Mouse (Mus musculus) embryonic fibroblast, embryonic 13.5 days (primary cell): ENCODE measurements around the gene Adgrg3. TPM values are rescaled to one million over a fixed set of nuclear protein-coding genes. Genes with fewer than 3 reads are reported as not detected.

Experiments
- H3K27ac ChIP-seq: 2 replicates; pipeline ENCODE4 v1.5.1; 2012; ENCODE audit warnings: low read length, control low read depth, inconsistent platforms; ENCODE audit not compliant: insufficient read depth
- H3K4me1 ChIP-seq: 2 replicates; pipeline ENCODE4 v1.6.1; 2011; ENCODE audit warnings: low read length; ENCODE audit not compliant: control insufficient read depth, insufficient read depth
- H3K4me3 ChIP-seq: 2 replicates; pipeline ENCODE4 v1.5.1; 2011; ENCODE audit warnings: mild to moderate bottlenecking, control low read depth, low read length; ENCODE audit not compliant: insufficient read depth
- CTCF ChIP-seq: IDR thresholded peaks from 2 replicates; pipeline ENCODE4 v1.5.1; 2011; ENCODE audit warnings: mild to moderate bottlenecking, control low read depth, low read length, moderate library complexity, borderline replicate concordance; ENCODE audit not compliant: insufficient read depth
- POLR2A ChIP-seq: IDR thresholded peaks from 2 replicates; pipeline ENCODE4 v1.6.1; 2011; ENCODE audit warnings: low read depth, mild to moderate bottlenecking, control low read depth, low read length, moderate library complexity
- polyA plus RNA-seq: library from polyadenylated mRNA; stranded (reverse); fragments of >200 nt; gene quantifications from 2 replicates; pipeline ENCODE4 v1.2.4, GENCODE M21; 2011; ENCODE audit warnings: low read depth; ENCODE audit not compliant: missing spikeins, insufficient read length

Adgrg3 gene
- polyA plus RNA-seq, 1 experiment = not detected

DNA sequence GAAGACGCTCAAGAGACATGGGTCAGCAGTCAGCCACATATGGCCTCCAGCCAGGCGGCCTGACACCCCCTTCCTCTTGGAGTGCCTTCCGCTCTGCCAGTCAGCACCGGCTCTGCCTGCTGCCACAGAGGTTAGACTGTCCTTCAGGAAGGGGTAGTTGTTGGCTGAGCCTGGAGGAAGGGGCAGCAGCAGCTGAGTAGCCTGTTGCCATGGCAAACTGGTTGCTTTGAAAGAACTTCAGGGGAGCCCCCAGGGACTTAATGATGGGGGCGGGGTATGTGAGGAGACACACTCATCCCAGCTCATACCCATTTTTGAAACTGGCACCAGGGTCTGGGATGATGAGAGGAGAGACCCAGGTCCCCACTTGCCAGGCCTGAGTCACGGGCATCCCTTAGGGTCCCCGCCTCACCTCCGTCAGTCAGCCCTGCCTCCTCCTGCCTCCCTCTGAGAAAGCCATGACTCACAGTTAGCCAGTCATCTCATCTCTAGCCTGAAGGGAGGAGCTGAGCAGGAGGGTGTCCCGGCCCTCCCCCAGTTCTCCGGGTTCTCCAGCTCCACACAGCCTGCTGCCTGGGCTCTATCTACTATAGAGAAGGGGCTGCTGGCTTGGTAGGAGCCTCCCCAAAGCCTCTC lies 33.5 kb upstream of the Adgrg3 start:
- no peak overlapping the region for H3K27ac ChIP-seq
- no peak for TF ChIP-seq POLR2A
- no peak for TF ChIP-seq CTCF
- H3K4me3 ChIP-seq = no peak overlapping the region

DNA sequence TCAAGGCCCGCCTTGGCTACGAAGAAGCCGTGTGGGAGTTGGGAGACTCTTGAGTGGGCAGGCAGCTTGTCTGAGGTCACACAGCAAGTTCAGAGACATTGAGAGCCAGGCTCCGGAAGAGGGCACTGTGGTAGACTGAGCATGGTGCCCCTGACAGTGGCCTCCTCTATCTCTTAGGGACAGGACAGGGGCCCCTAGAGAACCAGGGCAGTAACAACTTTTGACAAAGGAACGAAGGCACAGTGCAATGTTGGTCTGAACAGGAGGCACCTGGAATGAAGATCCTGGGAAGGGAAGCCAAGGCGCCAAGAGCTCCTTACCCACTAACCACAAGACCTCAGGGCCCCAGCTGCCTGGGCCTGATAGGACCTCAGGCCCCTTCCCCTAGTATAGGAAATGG lies 32.5 kb upstream of the Adgrg3 start:
- Histone ChIP-seq H3K27ac (no peak overlapping the region), H3K4me3 (no peak overlapping the region)

More for the DNA sequence above, 33.5 kb upstream of the Adgrg3 start:
- 0 out of 2 replicates have a peak, but pooled peaks cover 2% of the 10 kb centered on the region for H3K4me1 ChIP-seq

DNA sequence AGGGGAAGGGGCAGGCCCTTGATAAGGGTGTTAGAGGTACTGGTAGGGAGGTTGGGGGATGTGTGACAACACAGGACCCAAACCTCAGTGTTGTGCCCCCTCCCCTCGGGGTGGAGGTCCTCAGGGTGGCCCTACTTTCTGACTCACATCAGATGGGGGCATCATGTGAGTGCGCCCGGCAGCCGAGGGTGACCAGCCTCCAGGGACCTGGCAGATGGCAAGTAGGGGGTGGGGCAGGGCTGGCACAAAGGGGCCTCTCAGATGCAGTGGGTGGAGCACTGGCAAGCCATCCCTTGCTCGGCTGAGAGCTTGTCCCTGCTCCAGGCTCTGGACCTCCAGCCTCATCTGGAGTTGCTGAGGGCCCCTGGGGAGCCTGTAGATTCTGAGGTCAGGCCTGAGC lies 30.8 kb upstream of the Adgrg3 start:
- Histone ChIP-seq H3K4me1 (0 out of 2 replicates have a peak, but pooled peaks cover 2% of the 10 kb centered on the region), H3K27ac (no peak overlapping the region), H3K4me3 (no peak overlapping the region)
- TF ChIP-seq POLR2A (no peak), CTCF (no peak)

More for the DNA sequence above, 32.5 kb upstream of the Adgrg3 start:
- 0 out of 2 replicates have a peak, but pooled peaks cover 2% of the 10 kb centered on the region for H3K4me1 ChIP-seq
- TF ChIP-seq POLR2A (no peak), CTCF (no peak)

DNA sequence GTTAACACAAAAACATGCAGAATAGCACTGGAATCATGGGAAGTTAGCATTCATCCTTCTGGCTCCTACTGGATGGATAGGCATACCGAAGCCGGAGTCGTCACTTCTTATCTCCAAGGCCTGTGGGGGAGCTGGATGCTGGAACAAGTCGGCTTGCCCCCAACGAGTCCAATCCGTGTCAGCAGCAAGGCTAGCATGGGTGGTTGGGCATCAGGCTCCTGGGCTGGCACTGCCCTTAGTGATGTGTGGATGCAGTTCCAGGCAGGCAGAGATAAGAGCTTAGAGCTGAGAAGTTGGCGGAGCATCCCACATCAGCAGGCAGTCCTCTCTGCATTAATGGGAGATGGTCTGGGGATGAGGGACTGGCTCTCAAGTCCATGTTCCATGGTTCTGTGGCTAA lies 29.9 kb upstream of the Adgrg3 start:
- no peak overlapping the region for H3K27ac ChIP-seq
- H3K4me3 ChIP-seq = no peak overlapping the region
- TF ChIP-seq POLR2A (no peak), CTCF (no peak)
- 0 out of 2 replicates have a peak, but pooled peaks cover 2% of the 10 kb centered on the region for H3K4me1 ChIP-seq

DNA sequence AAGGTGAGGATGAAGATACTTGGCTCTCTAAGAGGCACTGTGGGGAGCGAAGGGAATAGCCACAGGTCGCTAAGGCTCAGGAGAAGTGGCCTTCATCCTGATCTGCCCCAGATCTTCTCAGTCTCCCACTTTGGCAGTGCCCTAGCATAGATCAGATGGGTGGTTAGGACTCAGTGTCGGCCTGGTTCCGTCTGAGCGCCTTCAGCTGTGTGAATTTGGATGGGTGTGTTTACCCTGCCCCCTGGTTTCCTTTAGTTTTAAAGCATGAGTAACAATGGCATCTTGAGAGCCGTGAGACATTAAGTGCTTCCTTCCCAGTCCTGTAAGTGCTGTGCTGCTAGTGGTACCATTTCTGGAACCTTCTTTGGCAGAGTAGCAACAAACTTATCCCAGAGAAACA lies 28.9 kb upstream of the Adgrg3 start:
- no peak for TF ChIP-seq POLR2A
- TF ChIP-seq CTCF = no peak
- no peak overlapping the region for H3K27ac ChIP-seq
- H3K4me3 ChIP-seq = no peak overlapping the region
- H3K4me1 ChIP-seq = 0 out of 2 replicates have a peak, but pooled peaks cover 2% of the 10 kb centered on the region

DNA sequence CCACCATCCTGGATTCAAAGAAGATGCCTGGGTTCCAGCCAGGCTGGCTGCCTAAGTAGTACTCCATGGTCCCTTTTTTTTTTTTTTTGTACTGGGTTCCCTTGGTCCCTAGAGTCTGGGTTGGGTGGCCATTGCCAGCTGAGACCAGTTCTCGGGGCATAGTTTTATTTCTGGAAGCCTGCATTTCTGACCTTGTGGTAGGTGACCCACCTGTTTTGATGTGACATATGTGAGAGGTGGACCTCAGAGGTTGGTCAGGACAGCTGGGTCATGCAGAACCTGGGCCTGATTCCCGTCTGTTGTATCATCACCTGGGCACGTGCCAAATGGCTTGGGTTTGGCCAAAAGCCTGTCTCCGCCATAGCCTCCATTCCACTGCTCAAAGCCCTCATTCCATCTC lies 27.8 kb upstream of the Adgrg3 start:
- H3K4me3 ChIP-seq = no peak overlapping the region
- H3K4me1 ChIP-seq = no peaks in the 10 kb centered on the region
- H3K27ac ChIP-seq = no peak overlapping the region
- TF ChIP-seq CTCF = no peak
- TF ChIP-seq POLR2A = no peak

DNA sequence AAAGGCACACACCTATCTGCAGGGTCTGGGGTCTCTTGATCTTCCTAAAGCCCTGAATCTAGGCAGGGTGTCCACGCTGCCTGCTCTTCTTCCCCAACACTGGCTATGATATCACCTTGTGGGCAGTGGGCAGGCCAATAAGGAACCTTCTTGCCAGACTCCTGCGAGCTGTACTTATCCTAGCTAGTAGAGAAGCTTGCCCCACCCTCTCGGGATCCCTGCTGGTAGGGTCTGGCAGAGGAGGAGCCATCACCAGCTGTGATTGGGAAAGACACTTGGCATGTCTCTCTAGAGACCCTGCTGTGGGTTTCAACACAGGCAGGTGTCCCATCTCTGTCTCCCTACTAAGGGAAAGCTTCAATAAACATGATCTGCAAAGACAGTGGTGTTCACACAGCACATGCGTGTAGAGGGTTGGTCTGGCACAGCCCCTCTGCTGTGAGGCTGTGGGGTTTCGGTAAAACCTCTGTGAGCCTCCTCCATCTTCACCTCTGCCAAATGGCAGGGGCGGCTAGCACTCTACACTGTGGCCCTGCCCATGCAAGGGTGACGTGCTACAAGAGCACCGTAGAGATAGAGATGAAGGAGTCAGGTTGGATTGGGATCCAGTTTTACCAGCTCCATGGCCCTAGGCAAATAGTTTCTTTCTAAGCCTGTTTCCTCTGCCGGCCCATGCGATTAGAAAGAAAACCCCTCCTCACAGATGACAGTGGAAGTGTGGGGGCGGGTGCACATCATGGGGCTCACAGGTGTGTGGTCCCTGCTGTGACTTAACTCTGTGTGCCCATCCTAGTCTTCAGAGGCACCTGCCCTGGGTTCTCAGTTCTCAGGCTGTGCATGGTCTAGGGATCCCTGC lies 26.7 kb upstream of the Adgrg3 start:
- Histone ChIP-seq H3K27ac (no peak overlapping the region), H3K4me1 (no peaks in the 10 kb centered on the region), H3K4me3 (no peak overlapping the region)
- TF ChIP-seq POLR2A (no peak), CTCF (no peak)

DNA sequence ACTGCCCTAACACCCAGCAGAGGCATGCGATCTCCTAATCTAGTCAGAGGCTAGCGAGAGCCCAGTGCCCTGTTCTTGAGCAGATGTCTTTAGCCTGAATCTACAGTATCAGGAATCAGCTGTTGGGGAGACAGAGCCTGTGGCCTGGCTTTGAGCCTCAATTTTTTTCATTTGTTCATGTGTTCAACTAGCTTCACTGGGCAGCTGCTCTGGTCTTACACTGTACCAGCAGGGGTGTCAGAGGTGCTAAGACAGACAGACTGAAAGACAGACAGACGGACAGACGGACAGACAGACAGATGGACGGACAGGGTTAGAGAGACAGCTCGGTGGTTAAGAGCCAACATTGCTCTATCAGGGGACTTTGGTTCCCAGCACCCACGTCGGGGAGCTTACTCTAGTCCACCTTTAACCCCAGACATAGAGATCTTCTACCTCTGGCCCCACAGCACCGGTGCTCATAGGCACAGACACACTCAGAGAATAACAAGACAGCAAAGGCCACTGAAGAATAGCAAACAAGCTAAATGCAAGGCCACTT lies 26.0 kb upstream of the Adgrg3 start:
- Histone ChIP-seq H3K27ac (no peak overlapping the region), H3K4me1 (no peaks in the 10 kb centered on the region), H3K4me3 (no peak overlapping the region)
- TF ChIP-seq CTCF = no peak
- no peak for TF ChIP-seq POLR2A

DNA sequence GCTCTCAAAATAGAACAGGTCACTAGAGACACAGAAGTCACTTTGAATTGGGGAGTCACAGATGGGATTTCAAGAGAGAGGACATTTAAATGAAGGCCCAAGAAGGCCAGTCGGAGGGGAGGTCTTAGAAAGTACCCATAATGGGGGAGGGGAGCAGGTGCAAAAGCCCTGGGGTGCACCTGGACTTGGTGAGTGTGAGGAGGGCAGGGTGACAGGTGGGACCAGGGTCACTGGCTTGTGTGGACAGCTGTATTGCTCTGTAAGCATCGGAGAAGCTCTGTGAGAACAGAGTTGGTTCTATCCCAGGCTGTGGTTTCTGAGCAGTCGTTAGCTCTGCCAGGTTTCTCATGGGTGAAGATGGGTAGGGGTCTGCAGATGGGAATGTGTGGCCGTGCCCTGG lies 25.5 kb upstream of the Adgrg3 start:
- no peak overlapping the region for H3K27ac ChIP-seq
- H3K4me1 ChIP-seq = no peaks in the 10 kb centered on the region

DNA sequence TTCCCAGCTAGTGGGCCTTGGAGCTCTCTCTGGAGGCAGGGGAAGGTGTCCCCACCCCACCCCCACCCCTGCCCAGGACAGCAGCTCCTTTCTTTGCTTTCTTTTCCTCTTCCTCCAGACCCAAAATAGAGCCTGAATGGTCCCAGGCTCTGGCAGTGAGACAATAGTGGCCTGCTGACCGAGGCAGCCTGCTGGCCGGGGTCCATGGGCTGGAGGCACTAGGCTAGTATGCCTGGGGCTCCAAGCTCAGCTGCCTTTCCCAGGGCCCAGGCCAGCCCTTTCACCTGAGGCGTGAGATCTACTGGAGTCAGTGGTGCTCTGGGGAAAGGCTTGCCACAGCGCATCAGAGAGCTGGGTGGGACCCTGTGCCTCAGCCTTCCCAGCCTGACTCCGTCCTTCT lies 25.0 kb upstream of the Adgrg3 start:
- Histone ChIP-seq H3K4me1 (no peaks in the 10 kb centered on the region), H3K4me3 (no peak overlapping the region), H3K27ac (no peak overlapping the region)
- TF ChIP-seq POLR2A (no peak), CTCF (no peak)

More for the DNA sequence above, 25.5 kb upstream of the Adgrg3 start:
- no peak overlapping the region for H3K4me3 ChIP-seq
- TF ChIP-seq POLR2A = no peak
- TF ChIP-seq CTCF = no peak
